Mouse (Mus musculus) cerebellum, adult 9-10 months (tissue): ENCODE data around the gene Gng8.

Experiments
- DNase-seq: peaks from one replicate; pipeline ENCODE4 v3.0.0; 2022

Gng8 gene

DNA sequence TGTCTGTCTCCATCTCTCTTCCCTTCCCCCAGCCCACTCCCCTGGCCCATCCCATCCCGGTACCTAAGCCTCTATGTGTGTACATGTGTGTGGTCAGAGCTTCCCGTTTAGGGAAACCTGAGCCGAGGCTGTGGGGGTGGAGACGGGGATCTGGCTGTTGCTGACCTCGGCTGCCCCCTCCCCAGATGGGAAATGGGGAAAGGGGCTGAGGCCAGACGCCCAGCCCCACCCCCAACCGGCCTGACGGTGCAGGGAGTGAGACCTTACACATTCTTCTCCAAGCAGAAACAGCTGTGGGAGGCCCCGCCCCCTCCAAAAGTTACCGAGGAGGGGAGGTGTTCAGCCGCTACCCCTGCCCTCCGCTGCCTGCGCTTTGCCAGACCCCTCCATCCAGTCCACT lies 15.0 kb upstream of the Gng8 start:
- peak; percentile 71 for DNase-seq

DNA sequence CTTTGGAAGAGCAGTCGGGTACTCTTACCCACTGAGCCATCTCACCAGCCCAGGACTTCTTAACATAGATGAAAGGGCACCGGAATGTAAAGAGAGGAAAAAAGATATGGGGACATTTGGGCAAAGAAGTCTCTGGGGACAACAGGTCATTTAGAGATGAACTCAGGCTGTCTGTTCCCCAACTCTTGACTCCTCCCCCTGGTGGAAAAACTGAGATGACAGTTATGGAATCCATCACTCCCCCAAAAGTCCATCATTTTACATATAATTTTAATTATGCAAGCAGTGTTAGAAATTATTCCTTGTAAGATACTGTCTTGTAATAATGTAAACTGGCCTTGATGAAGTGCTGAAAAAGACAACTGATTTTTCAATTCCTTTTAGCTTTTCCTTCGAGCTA lies 13.9 kb upstream of the Gng8 start:
- DNase-seq: peak; percentile 52

DNA sequence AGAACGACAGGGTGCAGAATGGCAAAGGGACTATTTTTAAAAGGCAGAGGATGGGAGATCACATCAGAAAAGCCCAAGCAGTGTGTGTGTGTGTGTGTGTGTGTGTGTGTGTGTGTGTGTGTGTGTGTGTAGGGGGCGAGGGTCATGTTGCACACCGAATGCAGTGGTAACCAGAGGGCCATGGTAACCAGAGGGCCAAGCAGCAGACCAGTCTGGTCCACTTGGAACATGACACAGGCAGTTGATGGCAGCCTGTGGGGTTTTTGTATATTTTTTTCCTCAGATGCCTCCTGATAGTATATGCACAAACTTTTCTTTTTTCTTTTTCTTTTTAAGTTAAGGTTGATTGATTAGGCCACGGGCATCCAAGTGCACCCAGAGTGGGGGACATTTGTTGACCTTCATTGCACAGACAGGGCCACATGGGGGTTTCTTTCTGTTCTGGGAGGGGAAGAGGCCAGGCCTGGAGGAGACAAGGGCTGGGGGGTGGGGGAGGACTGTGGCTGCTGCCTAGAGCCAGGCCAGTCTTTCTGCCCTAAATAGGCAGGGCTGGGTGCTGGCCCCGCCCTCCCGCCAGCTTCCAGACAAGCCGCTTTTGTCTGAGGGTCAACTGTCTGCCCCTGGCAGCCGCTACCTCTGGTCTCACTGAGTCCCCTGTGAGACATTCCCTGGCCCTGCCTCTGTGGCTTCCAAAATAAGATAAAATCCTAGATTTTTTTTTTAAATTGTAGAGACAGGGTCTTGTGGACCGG lies 11.6 kb upstream of the Gng8 start:
- no peak for DNase-seq

DNA sequence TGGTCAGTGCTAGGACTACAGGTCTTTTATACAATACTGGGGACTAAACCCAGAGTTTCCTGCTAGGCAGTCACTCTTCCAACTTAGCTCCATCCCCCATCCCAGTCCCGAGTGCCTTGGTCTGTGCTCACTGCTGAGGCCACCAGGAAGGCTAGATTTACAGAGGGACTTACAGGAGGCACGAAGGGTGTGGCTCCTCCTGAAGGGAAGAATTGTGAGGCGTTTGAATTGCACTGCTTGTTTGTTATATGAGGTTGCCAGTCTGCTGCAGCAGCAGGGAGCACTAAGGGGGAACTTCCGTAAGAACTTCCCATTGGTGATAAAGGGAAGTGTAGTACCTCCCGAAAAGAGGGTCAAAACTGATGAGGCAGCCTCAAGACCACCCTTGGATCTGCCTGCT lies 11.0 kb upstream of the Gng8 start:
- DNase-seq: no peak

DNA sequence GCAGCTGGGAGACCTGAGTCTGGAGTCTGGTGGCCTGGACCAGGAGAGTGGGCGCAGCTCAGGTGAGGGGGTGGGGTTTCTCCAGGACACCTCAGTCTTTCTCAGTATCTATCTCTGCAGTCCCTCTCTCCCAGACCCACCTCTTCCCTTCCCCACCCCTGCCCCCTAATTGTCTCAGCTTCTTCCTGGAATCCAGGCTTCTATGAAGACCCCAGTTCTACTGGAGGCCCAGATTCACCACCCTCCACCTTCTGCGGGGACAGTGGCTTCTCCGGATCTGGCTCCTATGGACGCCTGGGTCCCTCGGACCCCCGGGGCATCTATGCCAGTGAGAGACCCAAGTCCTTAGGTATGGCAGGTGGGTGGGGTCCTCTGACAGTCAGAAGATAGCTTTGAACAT lies 8.4 kb upstream of the Gng8 start:
- no peak for DNase-seq

DNA sequence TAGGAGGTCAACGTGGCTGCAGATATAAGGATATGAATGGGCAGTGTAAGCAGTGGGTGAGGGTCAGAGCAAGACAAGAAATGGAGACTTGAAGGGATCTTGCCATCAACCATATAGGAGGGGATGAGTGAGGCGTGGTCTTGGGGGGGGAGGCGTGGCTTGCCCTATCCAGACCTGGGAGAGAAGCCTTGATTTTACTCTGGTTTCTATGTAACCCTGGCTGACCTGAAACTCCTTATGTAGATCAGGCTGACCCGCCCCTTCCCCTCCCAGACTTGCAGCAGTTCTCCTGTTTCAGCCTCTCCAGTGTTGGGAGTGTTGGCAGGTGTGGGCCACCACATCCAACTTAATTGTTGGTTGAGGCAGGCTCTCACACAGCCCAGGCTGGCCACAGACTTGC lies 7.3 kb upstream of the Gng8 start:
- no peak for DNase-seq

DNA sequence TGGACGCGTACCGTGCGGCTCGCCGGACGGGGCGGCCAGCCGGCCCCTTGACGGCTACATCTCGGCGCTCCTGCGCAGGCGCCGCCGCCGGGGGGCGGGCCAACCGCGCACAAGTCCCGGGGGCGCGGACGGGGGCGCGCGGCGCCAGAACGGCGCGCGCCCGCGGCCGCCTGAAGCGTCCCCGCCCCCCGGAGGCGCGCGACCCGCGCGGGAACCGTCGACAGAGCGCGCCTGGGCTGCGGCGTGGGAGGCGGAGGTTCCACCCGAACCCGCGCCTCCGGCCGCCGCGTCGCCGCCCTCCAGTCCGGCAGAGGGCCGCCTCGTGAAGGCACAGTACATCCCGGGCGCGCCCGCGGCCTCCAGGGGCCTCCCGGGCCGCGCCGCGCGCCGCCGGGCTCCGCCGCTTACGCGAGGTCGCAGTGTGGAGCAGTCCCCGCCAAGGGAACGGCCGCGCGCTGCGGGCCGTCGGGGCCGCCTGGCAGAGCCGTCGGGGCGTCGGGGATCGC lies 6.3 kb upstream of the Gng8 start:
- DNase-seq: no peak

DNA sequence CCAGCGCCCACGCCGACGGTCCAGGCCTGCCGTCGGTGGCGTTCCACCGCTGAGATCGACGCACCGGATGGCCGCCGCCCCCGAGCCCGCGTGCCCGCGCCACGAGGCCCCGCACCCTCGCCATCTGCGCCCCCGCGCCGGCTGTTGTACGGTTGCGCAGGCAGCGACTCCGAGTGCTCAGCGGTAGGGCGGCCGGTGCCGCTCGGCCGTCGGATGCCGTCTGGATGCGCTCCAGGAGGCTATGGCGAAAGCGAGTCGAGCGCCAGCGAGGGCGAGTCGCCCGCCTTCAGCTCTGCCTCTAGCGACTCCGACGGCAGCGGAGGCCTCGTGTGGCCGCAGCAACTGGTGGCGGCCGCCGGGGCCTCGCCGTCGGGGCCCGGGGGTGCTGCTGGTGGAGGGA lies 5.7 kb upstream of the Gng8 start:
- no peak for DNase-seq

DNA sequence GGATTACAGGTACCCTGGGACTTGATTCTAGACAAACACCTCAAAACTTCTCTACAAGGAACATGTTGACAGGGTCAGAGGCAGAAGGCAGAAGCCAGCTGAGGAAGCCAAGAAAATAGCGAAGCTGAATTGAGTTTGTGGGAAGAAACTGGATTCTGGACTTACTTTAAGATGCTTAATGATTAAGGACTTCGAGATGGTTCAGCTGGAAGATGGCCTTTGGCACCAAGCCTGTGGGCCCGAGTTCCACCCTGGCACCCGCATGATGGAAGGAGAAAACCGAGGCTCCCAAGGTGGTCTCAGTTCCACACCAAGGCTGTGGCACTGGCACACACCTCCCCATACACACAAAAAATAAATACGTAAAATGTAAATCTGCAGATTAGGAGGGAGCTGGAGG lies 1.1 kb upstream of the Gng8 start:
- DNase-seq: no peak

DNA sequence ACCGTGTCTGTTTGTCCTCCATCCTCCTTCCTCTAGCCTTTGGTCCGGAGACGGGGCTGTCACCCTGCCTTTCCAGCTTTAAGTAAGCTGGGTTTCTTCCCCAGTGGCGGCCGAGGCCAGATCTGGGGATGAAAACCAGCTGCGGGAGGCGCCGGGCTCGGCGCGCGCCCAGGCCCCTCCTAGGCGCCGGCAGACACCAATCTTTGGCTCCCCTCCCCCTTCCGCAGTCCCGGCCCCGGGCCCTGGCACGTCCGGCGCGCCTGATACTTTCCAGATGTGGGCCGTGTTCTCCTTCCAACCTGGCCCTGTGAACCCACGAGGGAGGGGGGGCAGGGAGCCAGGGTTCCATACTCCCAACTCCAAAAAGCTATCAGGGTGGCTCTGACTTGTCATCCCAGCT lies 642 bp upstream of the Gng8 start:
- no peak for DNase-seq

DNA sequence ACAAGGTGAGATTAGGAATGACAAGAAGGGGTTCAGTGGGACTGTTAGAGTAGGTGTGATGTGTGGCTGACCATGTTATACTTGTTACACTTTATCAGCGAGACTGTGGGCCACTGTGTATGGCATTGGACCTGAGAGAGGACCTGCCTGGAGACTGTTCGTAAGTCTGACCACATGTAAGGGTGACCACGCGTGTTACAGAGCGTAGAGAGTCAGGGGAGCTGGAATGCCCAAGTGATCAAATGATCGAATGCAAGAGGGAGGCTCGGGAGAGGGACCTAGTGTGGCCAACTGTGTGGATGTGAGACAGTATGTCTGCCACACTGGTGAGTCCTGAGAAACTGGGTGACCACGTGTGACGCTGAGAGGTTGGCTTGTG lies 755 bp downstream of the Gng8 start:
- no peak for DNase-seq

DNA sequence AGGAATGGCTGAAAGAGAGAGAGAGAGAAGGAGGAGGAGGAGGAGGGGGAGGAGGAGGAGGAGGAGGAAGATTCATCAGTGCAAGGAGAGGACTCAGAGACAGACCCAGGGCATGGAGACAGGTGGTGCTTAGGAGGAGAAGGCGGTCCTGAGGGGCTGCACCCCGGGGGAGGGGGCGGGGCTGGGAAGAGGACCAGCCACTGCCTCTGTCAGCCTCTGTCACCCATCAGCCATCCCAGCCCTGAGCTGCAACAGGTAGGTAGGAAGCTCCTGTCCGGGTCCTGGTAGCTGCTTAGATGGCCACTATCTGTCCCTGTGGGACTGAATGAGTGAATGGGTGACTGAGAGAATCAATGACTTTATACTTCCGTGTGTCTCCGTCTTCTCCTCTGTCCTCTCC lies 2.0 kb downstream of the Gng8 start:
- no peak for DNase-seq

DNA sequence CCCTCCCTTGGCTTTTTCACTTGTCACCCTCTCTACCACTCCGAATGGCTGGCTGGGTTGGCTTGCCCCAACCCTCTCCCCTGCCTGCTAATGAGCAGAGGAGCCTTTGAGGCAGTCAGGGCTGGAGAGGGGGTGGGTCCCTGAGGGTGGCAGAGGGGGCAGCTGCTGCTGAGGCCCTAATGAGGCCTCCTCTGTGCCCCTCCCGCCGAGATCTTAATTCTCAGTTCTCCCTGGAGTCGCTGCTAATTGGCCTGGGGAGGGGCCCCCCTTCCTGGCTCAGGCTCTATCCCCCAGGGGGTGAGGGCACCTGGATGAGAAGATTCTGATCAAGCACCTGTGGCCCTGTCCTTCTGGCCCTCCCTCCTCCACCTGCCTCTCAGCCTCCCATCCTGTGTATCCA lies 2.7 kb downstream of the Gng8 start:
- DNase-seq: no peak

DNA sequence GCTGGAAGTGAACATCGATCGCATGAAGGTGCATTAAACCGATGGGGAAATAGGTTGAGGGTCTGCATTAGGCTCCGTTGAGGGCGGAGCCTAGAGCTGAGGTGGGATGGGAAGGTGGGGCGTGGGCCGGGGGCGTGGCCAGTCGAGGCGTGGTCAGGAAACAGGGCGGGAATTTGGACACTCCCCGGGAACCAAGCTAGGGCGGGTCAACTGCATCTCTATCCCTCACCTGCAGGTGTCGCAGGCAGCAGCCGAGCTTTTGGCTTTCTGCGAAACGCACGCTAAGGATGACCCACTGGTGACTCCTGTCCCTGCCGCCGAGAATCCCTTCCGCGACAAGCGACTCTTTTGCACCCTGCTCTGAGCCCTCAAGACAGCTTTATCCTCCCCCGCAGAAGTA lies 3.4 kb downstream of the Gng8 start:
- peak; percentile 89 for DNase-seq

DNA sequence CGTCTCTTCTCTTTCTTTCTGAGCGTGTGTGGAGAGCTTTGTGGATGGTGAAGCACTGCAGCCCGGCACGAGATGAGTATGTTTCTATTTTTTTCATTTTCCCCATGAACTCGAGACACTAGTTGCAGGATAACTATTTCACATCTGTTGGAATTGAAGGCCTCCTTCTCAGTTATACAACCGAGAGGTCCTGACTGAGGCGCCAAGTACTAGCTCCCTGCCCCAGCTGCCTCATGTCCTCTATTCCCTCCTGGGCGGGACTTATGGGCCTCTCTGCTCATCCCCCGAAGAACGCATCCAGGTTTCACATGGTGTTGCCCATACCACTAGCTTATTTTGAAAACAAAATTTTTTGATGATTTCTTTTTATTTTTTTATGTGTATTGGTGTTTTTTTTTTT lies 3.9 kb downstream of the Gng8 start:
- no peak for DNase-seq

DNA sequence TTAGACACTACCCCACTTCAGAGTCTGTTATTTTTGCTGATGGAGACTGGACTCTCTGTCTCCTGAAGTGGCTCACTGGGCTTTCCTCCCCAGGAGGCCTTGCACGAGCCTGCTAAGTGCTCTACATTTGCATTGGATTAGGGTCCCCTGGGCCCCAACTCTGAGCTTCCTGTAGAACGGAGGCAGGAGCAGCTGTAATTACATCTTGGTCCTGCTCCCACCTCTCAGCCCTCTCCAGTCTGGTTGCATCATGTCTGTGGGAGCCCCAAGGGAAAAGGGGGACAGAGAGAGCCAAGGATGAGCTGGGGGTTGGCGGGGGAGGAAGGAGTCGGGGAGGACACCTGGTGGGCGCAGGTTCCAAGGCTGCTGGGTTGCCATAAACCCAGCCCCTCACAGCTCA lies 8.9 kb downstream of the Gng8 start:
- no peak for DNase-seq

DNA sequence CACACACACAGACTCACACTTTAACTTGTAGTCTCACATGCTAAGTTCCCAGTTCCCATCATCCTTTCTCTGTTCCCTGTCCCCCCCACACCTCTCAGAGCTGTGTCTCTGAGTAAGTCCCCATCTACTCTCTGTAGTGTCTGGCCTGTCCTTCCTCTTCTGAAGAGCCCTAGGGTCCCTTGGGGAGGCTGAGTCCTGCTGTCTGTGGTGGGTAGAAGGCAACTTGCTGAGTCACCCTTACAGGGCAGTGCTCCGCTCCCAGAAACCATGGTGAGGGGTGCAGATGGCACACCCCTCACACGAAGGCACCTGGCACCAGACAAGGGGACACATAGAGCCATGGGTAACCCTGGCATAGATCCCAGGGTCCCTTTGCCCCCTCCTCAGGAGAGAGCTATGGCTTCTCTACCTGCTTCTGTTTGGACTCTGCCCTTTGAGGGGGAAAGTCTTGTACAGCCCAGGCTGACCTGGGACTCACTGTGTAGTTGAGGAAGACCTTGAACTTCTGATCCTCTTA lies 11.9 kb downstream of the Gng8 start:
- no peak for DNase-seq

DNA sequence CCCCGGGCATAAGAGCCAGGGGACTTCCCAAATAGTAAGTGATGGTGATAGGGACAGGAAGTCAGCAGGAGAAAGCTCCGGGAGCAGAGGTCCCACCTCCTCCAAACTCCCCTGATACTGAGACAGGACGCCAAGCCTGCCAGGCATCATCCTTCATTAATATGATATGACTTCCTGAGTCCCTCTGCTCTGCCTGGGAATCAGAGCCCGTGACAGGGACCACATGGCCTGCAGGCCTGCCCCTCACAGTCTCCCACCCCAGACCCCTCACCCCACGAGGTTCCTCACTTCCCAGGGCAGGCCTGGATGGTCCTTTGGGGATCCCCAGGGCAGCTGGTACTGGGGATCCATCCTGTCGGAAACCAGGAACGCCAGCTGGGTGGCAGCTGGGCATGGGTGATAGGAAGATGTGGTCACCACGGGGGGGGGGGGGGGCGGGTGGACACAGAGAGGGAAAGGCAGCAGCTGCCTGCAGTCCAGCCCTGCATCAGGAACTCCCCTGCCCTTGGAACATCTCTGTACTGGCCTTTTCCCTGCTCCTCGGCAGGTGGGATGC lies 12.6 kb downstream of the Gng8 start:
- DNase-seq: no peak

DNA sequence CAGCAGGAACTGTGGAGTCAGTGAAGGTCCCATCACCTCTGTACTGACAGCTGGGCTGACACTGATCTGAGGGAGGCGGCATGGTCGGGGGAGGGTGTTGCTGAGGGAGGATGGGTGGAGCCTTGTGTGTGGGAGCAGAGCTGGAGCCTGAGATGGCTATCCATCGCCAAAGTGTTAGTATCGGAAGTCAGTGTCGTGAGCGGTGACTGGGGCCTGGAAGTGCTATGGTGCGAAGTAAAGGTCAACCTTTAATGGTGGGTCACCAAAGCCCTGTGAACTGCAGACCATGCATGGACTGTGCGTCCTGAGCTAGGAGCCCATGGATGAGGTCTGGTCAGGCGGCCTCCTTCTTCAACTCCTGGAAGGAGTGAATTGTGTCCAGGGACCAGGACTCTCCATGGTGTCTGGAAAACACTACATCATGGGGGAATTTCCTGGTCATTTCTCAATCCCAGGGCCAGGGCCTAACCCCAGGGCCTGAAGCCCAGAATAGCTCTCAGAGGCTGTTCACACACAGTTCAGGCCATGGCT lies 14.0 kb downstream of the Gng8 start:
- no peak for DNase-seq

DNA sequence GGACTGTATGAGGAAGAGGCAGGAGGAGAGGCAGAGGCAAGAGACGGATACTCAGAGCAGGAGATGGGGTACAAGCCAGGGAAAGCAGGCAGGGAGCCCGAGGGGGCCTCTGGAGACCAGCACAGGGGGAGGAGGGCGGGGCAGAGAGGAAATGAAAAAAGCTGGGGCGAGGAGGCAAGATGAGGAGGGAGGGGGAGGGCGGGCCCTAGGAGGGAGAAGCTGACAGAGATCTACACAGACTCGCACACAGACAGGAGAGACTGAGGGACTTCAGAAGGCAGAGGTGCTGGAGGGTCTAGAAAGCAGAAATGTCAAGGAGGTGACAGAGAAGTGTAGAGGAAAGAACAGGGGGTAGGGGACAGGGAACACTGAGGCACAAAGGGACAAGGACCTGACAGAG lies 14.7 kb downstream of the Gng8 start, which contains the start of gene Ptgir:
Gene Ptgir, plus strand, starts transcription at position 210 of the 400 bp plus-strand sequence.
- DNase-seq: no peak

DNA sequence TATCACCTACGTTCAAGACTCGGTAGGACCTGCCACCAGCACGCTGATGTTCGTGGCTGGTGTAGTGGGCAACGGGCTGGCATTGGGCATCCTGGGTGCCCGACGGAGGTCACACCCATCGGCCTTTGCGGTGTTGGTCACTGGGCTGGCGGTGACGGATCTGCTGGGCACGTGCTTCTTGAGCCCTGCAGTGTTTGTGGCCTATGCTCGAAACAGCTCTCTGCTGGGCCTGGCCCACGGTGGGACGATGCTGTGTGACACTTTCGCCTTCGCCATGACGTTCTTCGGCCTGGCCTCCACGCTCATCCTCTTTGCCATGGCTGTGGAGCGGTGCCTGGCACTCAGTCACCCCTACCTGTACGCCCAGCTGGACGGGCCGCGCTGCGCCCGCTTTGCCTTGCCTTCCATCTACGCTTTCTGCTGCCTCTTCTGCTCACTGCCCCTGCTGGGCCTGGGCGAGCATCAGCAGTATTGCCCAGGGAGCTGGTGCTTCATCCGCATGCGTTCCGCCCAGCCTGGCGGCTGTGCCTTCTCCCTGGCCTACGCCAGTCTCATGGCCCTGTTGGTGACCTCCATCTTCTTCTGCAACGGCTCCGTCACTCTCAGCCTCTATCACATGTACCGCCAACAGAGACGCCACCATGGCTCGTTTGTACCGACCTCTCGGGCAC lies 15.4 kb downstream of the Gng8 start:
- no peak for DNase-seq

DNA sequence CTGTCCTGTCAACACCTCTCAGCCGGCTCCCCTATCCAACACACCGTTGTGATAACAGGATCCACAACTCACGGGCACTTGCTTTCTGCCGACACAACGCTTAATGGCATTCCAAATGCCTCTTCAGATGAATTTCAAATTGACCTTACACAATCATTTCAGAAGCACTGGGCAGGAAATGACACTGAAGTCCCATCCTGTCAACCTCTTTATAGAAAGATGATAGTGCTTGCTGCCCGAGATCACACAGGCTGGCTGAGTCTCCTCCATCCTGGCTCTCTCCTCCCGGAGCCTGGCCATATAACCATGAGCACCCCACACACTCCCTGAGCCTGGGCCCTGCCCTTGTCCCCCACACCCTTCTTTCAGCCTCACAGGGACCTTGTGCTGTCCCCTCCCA lies 16.3 kb downstream of the Gng8 start:
- no peak for DNase-seq

DNA sequence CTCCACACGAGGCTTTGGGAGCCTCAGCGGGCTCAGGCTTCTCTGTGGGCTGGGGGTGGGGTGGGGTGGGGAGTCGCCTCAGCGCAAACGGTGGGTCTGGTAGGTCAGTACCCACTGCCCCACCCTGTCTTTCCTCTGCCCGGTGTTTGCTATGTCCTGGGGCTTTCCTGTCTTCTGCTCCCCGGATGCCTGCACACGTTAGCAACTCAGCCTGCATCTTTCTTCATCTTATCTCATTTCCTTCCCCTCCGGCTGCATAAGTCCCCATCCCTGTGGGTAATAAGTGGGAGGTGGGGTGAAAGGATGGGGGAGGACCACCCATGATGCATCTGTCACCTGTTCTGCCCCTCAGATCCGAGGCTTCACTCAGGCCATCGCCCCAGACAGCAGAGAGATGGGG lies 16.8 kb downstream of the Gng8 start:
- DNase-seq: no peak

DNA sequence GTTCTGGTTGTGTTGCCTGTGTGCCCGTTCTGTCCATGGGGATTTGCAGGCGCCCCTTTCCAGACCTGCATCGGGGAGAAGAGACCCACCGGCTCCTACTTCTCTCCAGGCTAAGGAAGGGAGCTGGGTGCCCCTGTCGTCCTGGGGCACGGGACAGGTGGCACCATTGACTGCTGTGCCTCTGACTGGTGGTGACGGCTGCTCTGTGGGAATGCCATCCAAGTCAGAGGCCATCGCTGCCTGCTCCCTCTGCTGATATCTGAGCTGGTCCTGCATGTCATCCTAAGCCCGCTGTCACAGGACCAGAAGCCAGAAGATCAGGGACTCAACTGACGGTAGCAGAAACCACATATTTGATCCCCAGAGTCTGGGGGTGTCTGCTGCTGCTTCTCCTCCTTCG lies 17.3 kb downstream of the Gng8 start:
- no peak for DNase-seq
